Mouse (Mus musculus): ENCODE measurements at regions not wholly inside any gene's neighbourhood (a gene's known extent, or its start where the extent isn't known, plus 50 kb on each side); places are given as distances from the start of the nearest gene placed in this dataset.
A peak's percentile ranks its signal among the peaks of the same experiment; 100 is the strongest.

DNA sequence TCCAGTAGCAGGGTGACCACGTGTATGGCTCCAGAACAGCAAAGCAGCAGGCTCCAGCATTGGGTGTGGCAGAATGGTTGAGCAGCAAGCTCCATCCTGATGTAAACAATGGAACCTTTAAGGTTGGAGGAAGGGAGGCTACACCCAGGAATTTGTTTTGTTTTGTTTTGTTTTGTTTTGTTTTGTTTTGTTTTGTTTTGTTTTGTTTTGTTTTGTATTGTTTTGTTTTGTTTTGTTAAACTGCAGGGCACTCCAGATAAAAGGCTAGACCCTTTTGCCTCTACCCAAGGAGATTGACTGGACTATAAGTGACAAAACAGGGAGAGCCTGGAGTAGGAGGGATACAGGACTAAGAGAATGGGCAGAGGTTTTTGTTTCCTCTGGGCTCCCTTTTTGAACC lies 647.5 kb downstream of the Kcnj3 start:
- ATAC-seq (ENCODE audit: low read depth) = no peak
- H3K9ac ChIP-seq = no peak overlapping the region
- no peaks in the 10 kb centered on the region for H3K27me3 ChIP-seq
- H3K9me3 ChIP-seq (replicated peaks) = no peaks in the 10 kb centered on the region
- 35% methylated on average over 1 of the region's 1 CpGs for WGBS (ENCODE audit: insufficient replicate concordance)
- H3K36me3 ChIP-seq = no peaks in the 10 kb centered on the region
- H3K27ac ChIP-seq = no peak overlapping the region
- no peak overlapping the region for H3K4me2 ChIP-seq
- no peak for DNase-seq
- H3K4me1 ChIP-seq (replicated peaks) = no peaks in the 10 kb centered on the region
- no peak overlapping the region for H3K4me3 ChIP-seq (replicated peaks)

DNA sequence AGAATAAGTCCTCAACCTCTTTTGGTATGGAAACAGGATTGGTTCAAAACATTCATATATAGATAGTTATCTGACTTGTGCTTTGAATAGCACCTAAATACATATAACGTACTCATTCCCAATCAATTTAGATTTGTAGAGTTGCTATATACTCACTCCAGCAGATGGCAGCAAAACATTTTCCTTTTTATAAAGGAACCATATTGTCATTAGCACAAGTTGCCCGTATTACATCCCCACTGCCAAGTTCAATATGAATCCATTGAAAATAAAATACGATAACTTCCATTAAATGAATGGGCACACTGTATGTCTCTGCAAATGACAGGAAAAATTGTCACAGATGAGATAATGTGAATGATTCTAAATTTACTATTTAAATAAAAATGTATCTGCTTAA lies 673.8 kb downstream of the Kcnj3 start:
- Histone ChIP-seq H3K4me2 (no peak overlapping the region), H3K4me3 (replicated peaks) (no peak overlapping the region), H3K27me3 (no peaks in the 10 kb centered on the region), H3K36me3 (no peaks in the 10 kb centered on the region), H3K9ac (no peak overlapping the region), H3K9me3 (replicated peaks) (no peaks in the 10 kb centered on the region), H3K4me1 (replicated peaks) (no peaks in the 10 kb centered on the region), H3K27ac (no peak overlapping the region)
- DNase-seq (no peak), ATAC-seq (ENCODE audit: low read depth) (no peak)
- 52% methylated on average over 3 of the region's 3 CpGs for WGBS (ENCODE audit: insufficient replicate concordance)

GRCm38 (mm10) chr2:56109975-56110374 lies 674.2 kb downstream of the Kcnj3 start:
- DNase-seq = no peak
- H3K4me3 ChIP-seq (replicated peaks) = no peak overlapping the region
- no peak overlapping the region for H3K4me2 ChIP-seq
- no peak overlapping the region for H3K27ac ChIP-seq
- H3K9ac ChIP-seq = no peak overlapping the region
- no peaks in the 10 kb centered on the region for H3K4me1 ChIP-seq (replicated peaks)
- ATAC-seq (ENCODE audit: low read depth) = no peak
- no peaks in the 10 kb centered on the region for H3K27me3 ChIP-seq
- H3K9me3 ChIP-seq (replicated peaks) = no peaks in the 10 kb centered on the region
- 66% methylated on average over 6 of the region's 6 CpGs for WGBS (ENCODE audit: insufficient replicate concordance)
- H3K36me3 ChIP-seq = no peaks in the 10 kb centered on the region

- WGBS (ENCODE audit: insufficient replicate concordance) = 18% methylated on average over 3 of the region's 3 CpGs
Observed at GRCm38 (mm10) chr2:56114469-56114868, 678.7 kb downstream of the Kcnj3 start.

GRCm38 (mm10) chr2:56119368-56119767 lies 683.6 kb downstream of the Kcnj3 start:
- no peak for DNase-seq

More at GRCm38 (mm10) chr2:56114469-56114868, 678.7 kb downstream of the Kcnj3 start:
- no peak overlapping the region for H3K4me3 ChIP-seq (replicated peaks)
- DNase-seq = no peak
- no peaks in the 10 kb centered on the region for H3K27me3 ChIP-seq
- H3K36me3 ChIP-seq = no peaks in the 10 kb centered on the region
- no peaks in the 10 kb centered on the region for H3K9me3 ChIP-seq (replicated peaks)
- no peak overlapping the region for H3K9ac ChIP-seq
- H3K4me2 ChIP-seq = no peak overlapping the region
- H3K27ac ChIP-seq = no peak overlapping the region
- ATAC-seq (ENCODE audit: low read depth) = no peak
- no peaks in the 10 kb centered on the region for H3K4me1 ChIP-seq (replicated peaks)

GRCm38 (mm10) chr2:56147107-56147615 lies 711.4 kb downstream of the Kcnj3 start:
- WGBS (ENCODE audit: insufficient replicate concordance) = 60% methylated on average over 6 of the region's 6 CpGs
- Histone ChIP-seq H3K9ac (no peak overlapping the region), H3K4me1 (replicated peaks) (no peaks in the 10 kb centered on the region), H3K4me3 (replicated peaks) (no peak overlapping the region), H3K4me2 (no peak overlapping the region), H3K9me3 (replicated peaks) (no peaks in the 10 kb centered on the region), H3K27ac (no peak overlapping the region), H3K27me3 (no peaks in the 10 kb centered on the region), H3K36me3 (no peaks in the 10 kb centered on the region)
- ATAC-seq (ENCODE audit: low read depth) (no peak), DNase-seq (no peak)

More at GRCm38 (mm10) chr2:56119368-56119767, 683.6 kb downstream of the Kcnj3 start:
- H3K4me1 ChIP-seq (replicated peaks) = no peaks in the 10 kb centered on the region
- no peaks in the 10 kb centered on the region for H3K36me3 ChIP-seq
- no peaks in the 10 kb centered on the region for H3K27me3 ChIP-seq
- no peaks in the 10 kb centered on the region for H3K9me3 ChIP-seq (replicated peaks)
- H3K4me2 ChIP-seq = no peak overlapping the region
- H3K9ac ChIP-seq = no peak overlapping the region
- 29% methylated on average over 6 of the region's 6 CpGs for WGBS (ENCODE audit: insufficient replicate concordance)
- no peak overlapping the region for H3K27ac ChIP-seq
- ATAC-seq (ENCODE audit: low read depth) = no peak
- no peak overlapping the region for H3K4me3 ChIP-seq (replicated peaks)

- Histone ChIP-seq H3K27me3 (no peaks in the 10 kb centered on the region), H3K4me3 (replicated peaks) (no peak overlapping the region), H3K4me2 (no peak overlapping the region), H3K9ac (no peak overlapping the region), H3K27ac (no peak overlapping the region), H3K36me3 (no peaks in the 10 kb centered on the region), H3K9me3 (replicated peaks) (no peaks in the 10 kb centered on the region), H3K4me1 (replicated peaks) (no peaks in the 10 kb centered on the region)
- WGBS (ENCODE audit: insufficient replicate concordance) = 64% methylated on average over 8 of the region's 8 CpGs
- ATAC-seq (ENCODE audit: low read depth) (no peak), DNase-seq (no peak)
Observed at GRCm38 (mm10) chr2:56196449-56196848, 760.7 kb downstream of the Kcnj3 start.

DNA sequence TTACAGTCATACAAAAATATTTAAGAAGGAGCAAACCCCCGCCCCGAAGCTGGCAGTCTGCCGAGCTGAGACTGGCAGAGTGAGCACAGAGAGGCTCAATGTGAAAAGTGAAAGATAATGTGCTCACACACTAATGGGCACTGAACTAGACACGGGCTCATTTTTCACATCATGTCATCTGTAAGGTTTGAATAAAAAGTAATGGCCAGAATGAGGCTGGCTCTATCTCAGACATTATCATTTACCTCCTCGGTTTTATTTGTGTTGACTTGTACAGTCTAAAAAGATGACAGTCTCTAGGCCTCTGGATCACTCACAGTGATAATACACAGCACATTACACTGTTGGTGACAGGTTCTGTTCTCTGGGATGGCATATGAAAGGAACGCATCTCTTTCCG lies 791.7 kb downstream of the Kcnj3 start:
- 68% methylated on average over 7 of the region's 7 CpGs for WGBS (ENCODE audit: insufficient replicate concordance)

GRCm38 (mm10) chr2:56233042-56233441 lies 797.3 kb downstream of the Kcnj3 start:
- H3K4me2 ChIP-seq = no peak overlapping the region
- H3K27me3 ChIP-seq = no peaks in the 10 kb centered on the region
- H3K9ac ChIP-seq = no peak overlapping the region
- no peaks in the 10 kb centered on the region for H3K4me1 ChIP-seq (replicated peaks)
- no peaks in the 10 kb centered on the region for H3K9me3 ChIP-seq (replicated peaks)
- DNase-seq (no peak), ATAC-seq (ENCODE audit: low read depth) (no peak)
- H3K36me3 ChIP-seq = no peaks in the 10 kb centered on the region
- WGBS (ENCODE audit: insufficient replicate concordance) = 45% methylated on average over 1 of the region's 1 CpGs
- H3K27ac ChIP-seq = no peak overlapping the region
- no peak overlapping the region for H3K4me3 ChIP-seq (replicated peaks)

More for the DNA sequence above, 791.7 kb downstream of the Kcnj3 start:
- H3K4me2 ChIP-seq = no peak overlapping the region
- H3K27ac ChIP-seq = no peak overlapping the region
- no peaks in the 10 kb centered on the region for H3K9me3 ChIP-seq (replicated peaks)
- ATAC-seq (ENCODE audit: low read depth) (no peak), DNase-seq (no peak)
- no peaks in the 10 kb centered on the region for H3K27me3 ChIP-seq
- no peaks in the 10 kb centered on the region for H3K36me3 ChIP-seq
- no peak overlapping the region for H3K4me3 ChIP-seq (replicated peaks)
- no peak overlapping the region for H3K9ac ChIP-seq
- H3K4me1 ChIP-seq (replicated peaks) = no peaks in the 10 kb centered on the region

DNA sequence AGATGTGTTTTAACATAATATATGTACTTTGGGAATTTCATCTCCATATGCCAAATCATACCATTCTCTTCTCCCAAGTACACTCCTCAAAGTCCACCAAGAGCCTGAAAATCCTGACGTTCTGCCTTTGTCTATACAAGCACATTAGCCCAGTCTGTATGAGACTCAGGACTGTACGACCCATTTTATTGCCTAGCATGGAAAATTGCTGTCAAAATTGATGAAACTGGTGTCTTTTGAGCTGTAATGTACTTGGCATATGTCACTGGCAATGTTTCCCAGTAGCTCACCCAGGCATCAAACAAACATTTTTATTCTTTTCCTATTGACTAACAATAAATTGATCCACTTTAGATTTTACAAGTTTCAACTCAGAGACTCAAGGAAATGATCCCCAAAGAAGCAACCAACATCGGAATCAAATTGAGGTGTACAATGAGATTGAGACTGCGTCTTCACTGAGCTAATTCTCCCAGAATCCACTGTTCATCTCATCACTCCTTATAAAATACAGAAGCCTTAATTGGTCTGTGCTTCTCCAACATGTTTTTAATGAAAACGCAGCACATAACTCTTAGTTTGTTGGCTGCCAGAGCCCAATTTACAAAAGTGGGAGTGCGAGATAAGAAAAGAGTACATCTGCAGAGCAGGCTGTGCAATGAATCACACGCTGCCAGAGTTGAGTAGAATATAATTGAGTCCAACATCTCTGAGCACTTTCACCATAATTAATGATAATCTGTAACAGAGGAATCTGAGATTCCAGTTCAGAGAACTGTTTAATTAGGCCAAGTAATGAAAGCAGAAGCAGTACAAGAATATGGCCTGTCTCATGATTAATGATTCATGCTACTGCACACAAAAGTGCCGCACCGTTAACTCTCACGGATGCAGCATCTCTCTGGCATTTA lies 821.5 kb downstream of the Kcnj3 start:
- Histone ChIP-seq H3K4me3 (replicated peaks) (no peak overlapping the region), H3K27me3 (no peaks in the 10 kb centered on the region), H3K27ac (no peak overlapping the region), H3K4me2 (no peak overlapping the region), H3K4me1 (replicated peaks) (no peaks in the 10 kb centered on the region), H3K9me3 (replicated peaks) (no peaks in the 10 kb centered on the region), H3K9ac (no peak overlapping the region), H3K36me3 (no peaks in the 10 kb centered on the region)
- no peak for DNase-seq
- 63% methylated on average over 10 of the region's 10 CpGs for WGBS (ENCODE audit: insufficient replicate concordance)
- ATAC-seq (ENCODE audit: low read depth) = no peak

- H3K27me3 ChIP-seq = no peaks in the 10 kb centered on the region
- no peaks in the 10 kb centered on the region for H3K36me3 ChIP-seq
- no peaks in the 10 kb centered on the region for H3K4me1 ChIP-seq (replicated peaks)
- H3K9ac ChIP-seq = no peak overlapping the region
- no peak overlapping the region for H3K4me3 ChIP-seq (replicated peaks)
- no peak overlapping the region for H3K27ac ChIP-seq
- H3K9me3 ChIP-seq (replicated peaks) = no peaks in the 10 kb centered on the region
- no peak overlapping the region for H3K4me2 ChIP-seq
- WGBS (ENCODE audit: insufficient replicate concordance) = 20% methylated on average over 2 of the region's 2 CpGs
- ATAC-seq (ENCODE audit: low read depth) = 0 out of 2 replicates have a peak, but pooled peaks have one; percentile 51
- DNase-seq = no peak
Observed at GRCm38 (mm10) chr2:56304920-56305319, 818.9 kb downstream of the Nr4a2 start.

DNA sequence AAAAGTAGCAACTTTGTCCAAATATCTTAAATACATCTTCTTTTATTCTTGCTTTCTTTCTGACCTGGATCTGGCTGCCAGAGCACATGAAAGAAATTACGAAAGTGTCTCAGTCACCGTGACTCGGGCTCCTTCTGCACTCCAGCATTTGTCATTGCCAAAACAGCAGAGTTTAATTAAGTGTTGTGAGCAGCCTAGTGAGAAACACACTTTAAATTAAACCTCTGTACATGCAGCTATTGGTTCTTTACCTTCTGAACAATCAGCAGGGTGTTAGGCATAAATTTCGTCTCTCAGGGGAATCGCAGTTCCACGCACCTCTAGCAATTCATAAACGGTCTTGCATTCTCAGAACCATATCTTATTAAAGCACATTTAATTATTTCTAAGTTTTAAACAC lies 802.1 kb downstream of the Nr4a2 start:
- no peak overlapping the region for H3K4me2 ChIP-seq
- no peak overlapping the region for H3K4me3 ChIP-seq (replicated peaks)
- H3K9ac ChIP-seq = no peak overlapping the region
- H3K9me3 ChIP-seq (replicated peaks) = no peaks in the 10 kb centered on the region
- no peak for ATAC-seq (ENCODE audit: low read depth)
- H3K36me3 ChIP-seq = no peaks in the 10 kb centered on the region
- no peaks in the 10 kb centered on the region for H3K27me3 ChIP-seq
- no peak for DNase-seq
- no peak overlapping the region for H3K27ac ChIP-seq
- WGBS (ENCODE audit: insufficient replicate concordance) = 73% methylated on average over 7 of the region's 7 CpGs
- H3K4me1 ChIP-seq (replicated peaks) = no peaks in the 10 kb centered on the region
